Mouse (Mus musculus): ENCODE data around the gene Cebpg.

The Cebpg gene

DNA sequence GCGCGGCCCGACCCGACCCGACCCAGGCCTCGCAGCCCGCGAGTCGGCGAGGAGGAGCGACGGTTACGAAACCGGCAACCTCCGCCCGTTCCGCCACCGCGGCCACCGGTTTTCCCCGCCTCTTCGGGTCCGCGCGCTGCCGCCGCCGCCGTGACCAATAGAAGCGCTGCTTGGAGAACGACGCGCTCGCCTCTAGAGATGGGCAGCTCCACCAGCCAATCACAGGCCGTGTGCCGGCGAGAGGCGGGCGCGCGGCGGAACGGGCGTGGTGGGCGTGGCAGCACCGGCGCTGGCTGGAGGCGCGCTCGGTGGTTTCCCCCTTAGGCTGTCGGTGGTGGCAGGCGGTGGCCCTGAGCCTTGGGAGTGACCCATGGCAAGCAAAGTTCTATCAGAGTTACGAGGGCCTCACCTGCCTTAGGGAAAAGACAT is at the start of gene Cebpg:
Gene Cebpg, minus strand, starts transcription at position 138 of the 429 bp plus-strand sequence.
- DNase-seq (ENCODE audit: low read depth, low spot score), result peak; percentile 98

DNA sequence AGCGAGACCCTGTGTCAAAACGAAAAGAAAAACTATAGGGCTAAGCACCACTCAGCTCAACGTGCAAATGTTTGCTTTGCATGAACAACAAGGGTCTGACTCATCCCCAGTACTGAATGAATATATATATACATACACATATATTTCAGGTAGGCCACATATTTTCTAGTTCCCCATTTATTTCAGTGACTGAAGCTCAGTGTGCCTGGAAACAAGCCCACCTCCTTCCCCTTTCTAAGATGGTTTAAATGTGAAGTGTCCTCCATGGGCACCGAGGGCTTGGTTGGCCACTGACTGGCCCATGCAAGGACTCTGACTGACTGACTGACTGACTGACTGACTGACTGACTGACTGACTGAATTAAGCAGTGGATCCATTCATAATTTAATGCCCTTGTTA is 43.2 kb upstream of the Cebpg start:
- DNase-seq (ENCODE audit: low read depth, low spot score), result no peak

DNA sequence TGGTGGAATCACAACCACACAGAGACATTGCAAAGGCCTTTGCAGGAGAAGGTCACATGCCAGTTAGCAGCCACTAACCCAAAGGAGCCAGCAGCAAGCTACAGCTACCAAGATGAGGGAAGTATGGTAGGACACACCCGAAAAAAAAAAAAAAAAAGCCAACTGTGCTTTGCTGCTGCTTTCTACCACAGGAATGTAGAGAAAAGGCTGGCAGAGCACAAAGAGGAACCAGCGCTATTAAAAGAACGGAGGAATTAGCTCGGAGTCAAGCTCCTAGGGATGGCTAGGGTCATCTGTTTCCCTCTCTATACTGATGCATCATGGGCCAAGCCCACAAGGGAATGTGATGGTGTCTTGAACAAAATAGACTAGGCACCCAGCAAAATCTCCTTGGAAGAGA is 42.4 kb upstream of the Cebpg start:
- peak; percentile 31 for DNase-seq (ENCODE audit: low read depth, low spot score)

DNA sequence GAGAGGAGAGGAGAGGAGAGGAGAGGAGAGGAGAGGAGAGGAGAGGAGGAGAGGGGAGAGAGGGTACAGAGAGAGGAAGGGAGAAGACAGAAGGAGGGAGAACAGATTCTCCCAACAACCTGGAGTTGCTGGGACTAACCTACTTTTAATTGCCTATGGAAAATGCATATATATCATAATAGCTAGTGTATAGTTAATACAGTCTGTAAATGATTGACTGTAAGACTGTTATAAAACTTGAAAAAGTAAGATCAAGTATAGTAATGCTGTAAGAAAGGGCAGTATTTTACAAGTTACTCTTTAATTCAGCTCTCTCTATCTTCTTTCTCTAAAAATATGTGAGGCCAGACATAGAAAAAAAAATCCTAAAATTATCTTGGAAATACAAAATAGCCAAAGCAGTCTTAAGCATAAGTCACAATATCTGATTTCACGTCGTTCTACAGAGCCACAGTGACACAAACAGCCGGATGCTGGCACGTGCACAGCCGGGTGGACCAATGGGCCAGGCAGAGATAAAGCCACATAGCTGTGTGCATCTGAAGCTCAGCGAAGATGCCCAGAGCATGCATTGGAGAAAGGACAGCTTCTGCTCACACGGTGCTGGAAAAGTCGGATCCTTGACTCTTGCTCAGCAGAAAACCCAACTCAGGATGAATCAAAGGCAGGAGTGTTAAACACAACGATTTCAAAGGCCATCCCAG is 38.8 kb upstream of the Cebpg start:
- DNase-seq (ENCODE audit: low read depth, low spot score), result no peak

DNA sequence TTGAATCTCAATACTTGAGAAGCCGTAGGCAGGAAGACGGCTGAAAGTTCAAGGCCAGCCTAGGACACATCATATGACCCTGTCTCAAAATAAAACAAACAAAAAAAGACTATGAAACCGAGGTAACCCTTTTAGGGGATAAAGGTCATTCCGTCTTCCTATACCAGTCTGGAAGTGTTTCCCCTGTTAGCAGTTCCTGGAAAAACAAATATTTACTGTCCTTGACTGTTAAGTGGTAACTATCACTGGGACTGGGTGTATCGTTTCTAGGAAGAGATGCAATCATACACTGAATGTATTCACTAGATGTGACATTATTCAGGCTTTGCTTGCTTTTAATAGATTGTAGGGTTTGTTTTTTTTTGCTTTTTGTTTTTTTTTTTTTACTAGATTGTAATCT is 34.2 kb upstream of the Cebpg start:
- no peak for DNase-seq (ENCODE audit: low read depth, low spot score)

DNA sequence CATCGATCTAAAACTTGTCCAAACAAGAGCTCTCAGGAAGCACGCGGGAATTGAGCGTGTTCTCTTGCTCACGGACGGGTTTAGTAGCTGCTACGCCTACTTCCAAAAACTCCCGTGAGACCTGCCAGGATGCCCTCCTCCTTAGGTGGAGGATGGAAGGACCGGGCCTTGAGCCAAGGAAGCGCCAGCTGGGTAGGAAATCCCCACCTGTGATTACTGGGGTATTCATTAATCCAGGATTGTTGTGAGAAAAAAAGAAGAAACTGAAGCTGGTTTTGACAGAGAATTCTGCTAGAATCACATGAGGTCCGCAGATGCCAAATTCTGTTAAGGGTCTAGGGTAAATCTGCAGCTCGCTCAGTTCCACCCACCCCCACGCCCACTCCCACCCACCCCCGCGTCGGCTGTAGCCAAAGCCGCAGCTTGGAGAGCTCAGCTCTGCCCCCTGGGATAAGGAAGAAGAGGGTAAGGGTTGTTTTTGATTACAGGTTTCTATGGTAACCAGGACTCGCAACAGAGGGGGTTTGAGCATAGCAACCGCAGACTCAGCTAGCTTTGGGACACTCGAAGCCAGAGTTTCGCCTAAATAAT is 30.0 kb upstream of the Cebpg start:
- peak; percentile 62 for DNase-seq (ENCODE audit: low read depth, low spot score)

DNA sequence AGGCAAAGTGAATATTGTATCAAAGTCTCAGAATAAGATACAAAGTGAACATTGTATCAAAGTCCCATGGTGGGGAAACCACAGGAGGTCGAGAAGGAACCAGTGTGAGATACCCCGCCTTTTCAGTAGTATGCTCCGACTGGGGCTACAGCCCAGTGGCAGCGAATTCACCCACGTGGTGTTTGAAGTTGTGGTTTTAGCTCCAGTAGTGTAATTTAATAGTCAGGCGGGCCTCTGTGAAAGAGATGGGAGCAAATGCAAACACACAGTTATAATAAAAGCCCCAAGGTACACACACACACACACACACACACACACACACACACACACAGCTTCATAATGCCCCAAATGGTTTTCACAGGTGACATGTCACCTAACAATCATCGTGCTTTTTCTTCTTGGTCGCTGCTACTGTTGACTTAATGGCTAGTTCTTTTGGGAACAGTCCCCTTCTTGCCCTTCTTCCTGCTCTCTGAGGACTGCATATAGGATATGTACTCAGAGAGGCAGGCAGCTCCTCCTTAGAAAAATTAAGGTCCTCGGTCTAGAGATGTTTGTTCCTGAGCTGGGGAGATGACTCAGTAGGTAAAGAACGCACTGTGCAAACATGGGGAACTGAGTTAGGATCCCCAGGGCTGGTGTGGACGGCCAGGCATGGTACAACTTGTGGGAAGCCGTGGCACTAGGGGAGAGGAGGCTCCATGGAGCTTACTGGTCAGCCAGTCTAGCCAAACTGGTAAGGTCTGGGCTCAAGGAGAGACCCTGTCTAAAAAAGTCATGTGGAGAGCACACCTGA is 28.4 kb upstream of the Cebpg start:
- no peak for DNase-seq (ENCODE audit: low read depth, low spot score)

DNA sequence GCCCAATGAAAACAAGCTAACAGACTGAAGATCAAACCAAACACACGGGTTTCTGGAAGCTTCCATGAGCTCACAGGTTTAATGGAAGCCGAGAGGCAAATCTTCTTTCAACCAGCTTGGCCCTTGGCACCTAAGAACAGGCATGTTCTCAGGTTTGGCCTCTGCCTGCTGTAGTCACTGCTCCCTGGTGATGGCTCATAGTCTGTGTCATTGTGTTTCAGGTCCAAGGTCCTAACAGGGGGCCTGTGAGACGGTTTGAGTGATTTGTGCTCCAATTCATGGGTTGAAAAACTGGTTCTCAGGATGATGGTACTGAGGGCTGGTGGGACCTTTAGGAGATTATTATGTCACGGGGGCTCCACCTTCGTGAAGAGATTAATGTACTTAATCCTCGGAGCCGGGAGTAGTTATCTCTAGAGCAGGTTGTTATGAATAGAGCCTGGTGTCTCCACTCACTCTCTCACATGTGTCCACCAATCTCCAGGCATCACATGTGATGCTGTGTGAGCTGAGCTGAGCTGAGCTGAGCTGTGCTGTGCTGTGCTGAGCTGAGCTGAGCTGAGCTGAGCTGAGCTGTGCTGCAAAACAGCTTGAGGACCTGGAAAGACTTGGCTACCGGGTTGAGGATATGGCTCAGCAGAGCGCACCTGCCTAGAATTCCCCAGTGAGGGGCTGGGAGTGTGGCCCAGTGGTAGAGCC is 25.2 kb upstream of the Cebpg start:
- peak; percentile 23 for DNase-seq (ENCODE audit: low read depth, low spot score)

DNA sequence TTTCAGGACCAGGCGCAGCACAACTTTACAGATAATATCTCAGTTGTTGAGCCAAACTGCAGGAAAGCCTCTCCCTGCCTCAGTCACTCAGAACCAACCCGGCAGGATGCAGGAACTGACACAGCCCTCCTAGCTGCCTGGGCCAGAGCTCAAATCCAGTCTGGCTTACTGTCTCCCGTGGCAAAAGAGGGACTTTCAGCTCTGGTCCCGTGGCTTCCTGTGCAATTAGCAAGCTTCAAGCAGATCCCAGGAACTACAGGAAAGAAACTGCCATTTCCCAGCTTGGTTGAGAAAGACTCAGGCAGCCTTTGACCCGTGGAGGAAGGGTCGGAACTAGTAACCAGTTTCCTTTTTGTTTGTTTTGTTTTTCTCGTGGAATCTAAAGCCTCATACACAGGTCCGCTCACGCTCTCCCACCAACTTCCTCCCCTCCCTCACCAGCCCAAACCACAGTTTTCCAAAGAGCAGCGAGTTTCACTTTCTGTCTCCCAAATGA is 24.5 kb upstream of the Cebpg start:
- peak; percentile 10 for DNase-seq (ENCODE audit: low read depth, low spot score)

DNA sequence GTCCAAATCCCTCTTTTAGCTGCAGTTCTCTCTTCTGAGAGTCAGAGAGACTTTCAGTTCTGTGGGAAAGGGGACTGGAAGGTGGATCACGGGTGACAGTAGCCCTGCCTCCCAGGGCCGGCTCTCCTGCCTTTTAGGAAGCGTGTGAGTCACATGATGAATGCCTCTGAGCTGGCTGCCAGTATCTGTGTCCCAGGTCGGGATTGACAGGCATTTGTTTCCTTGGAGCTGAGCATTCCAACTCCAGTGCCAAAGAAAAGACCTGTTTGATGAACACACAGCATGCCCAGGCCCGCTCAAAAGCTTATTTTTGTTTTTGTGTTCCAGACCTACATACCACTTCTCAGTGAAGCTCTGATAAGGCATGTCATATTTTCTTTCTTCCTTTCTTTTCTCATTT is 20.3 kb upstream of the Cebpg start:
- peak; percentile 16 for DNase-seq (ENCODE audit: low read depth, low spot score)

DNA sequence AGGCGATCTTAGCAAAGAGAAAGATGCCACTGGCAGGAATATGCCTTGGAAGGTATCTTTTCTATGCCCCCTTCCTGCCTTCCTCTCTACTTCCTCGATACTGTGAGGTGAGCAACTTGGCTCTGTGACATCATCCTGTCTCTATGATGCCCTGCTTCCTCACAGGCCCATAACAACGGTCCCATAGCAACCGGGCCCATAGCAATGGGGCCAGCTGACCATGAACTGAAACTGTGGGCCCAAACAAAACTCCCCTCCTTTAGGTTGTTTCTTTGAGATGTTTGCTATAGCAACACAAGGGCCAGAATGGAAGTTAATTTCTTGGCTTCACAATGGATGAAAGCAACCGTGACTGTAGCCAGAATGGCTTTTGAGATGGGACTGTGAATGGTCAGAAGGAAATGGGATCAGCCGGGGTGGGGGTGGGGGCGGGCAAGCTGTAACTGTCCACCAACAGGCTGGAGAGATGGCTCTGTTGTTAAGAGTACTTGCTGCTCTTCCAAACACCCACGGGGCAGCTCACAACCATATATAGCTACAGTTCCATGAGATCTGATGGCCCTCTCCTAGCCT is 10.4 kb upstream of the Cebpg start:
- no peak for DNase-seq (ENCODE audit: low read depth, low spot score)

DNA sequence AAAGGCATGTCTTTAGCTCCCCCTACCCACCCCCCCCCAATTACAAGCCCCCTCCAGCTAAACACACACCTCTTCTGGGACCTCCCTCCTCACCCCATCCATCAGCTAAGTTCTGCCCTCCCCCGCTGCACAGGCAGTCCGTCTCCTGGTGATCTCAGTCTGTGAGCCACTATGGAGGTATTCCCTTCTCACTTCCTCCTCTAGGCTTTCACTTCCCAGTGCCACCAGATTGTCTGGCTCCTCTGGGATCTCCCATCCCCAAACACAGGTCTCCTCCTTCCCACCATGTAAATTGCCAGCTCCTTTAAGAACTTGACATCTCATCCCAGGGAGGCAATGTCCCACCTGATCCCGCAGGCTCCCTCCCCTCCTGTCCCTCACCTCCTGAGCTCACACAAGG is 9.6 kb upstream of the Cebpg start:
- DNase-seq (ENCODE audit: low read depth, low spot score), result no peak

DNA sequence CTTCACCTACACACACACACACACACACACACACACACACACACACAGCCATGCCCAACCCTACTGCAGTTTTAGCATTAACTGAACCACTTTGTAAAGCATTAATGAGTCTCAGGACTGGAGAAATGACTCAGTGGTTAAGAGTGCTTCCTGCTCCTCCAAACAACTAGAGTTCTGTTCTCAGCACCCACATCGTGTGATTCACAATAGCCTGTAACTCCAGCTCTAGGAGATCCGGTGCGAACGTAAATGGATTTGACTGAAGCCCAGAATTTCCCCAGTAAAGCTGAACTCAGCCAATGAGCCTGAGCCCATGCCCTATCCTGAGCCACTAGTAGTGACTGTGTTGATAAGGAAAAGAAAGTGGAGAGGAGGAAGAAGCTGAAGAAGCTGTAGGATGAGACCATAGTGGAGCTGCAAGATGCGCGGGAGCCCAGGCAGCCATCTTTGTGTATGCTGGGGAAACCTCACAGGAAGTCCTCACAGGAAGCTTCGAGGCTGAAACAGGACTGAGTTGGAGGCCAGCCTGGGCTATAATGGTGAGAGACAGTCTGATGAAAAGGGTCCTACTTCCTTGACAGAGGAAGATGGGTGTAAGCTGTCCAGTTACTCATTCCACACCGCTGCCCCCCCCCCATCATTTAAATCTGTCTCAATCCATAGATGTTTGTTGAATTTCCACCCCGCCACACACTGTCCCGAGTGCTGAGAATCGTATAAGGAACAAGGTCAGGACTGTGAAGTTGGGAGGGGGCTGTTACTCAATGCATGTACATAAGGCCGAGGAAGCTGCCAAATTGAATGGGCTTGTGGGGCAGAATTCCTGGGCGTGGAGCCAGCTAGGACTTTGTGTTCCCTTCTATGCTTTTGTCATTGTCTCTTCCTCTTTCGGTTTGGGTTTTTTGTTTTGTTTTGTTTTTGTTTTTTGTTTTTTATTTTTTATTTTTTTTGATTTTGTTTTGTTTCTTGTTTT is 8.2 kb upstream of the Cebpg start:
- peak; percentile 67 for DNase-seq (ENCODE audit: low read depth, low spot score)

DNA sequence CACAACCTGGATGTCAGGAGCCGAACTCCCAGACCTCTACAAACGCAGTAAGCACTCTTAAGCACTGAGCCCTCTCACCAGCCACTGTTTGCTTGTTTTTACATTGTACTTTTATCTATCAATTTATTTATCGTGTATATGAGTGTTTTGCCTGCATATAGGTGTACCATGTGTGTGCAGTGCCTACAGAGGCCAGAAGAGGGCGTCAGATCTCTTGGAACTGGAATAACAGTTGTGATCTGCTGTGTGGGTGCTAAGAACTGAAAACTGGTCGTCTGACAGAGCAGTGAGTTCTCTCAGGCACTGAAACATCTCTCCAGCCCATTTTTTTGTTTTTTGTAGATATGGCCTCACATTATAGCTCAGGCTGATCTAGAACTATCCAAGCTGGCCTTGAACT is 3.1 kb upstream of the Cebpg start:
- no peak for DNase-seq (ENCODE audit: low read depth, low spot score)

DNA sequence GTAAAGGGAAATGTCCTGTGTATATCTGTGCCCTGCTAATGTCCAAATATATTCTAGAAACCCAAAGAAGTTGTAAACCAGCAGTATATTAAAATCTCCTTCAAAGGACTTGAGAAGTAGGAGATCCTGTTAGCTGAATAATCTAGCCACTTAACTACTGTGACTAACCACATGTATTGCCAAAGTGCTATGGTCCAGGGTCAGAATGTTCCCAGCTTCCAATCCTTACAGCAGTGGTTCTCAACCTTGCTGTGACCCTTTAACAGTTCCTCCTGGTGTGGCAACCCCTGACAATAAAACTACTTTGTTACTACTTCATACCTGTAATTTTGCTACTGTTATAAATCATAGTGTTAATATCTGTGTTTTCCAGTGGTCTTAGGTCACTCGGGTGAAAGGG is 2.0 kb upstream of the Cebpg start:
- DNase-seq (ENCODE audit: low read depth, low spot score), result no peak

DNA sequence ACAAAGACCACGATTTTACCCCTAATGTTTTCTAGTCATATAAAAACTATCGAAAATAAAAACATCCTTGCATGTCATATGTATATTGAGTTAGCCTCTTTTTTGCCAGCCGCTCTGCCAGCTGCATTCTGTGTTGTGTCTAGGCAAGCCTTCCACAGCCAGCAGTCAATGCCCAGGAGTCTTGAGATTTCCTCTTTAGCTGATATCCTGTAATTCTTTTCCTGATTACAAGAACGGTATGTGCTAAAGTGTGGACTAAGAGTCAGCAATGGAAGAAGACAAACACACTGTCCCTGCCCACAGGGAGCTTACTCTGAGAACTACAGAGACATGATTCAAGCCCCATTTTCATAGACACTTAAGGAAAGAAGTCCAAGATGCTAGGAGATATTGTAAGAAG is 1.2 kb upstream of the Cebpg start:
- DNase-seq (ENCODE audit: low read depth, low spot score), result no peak

DNA sequence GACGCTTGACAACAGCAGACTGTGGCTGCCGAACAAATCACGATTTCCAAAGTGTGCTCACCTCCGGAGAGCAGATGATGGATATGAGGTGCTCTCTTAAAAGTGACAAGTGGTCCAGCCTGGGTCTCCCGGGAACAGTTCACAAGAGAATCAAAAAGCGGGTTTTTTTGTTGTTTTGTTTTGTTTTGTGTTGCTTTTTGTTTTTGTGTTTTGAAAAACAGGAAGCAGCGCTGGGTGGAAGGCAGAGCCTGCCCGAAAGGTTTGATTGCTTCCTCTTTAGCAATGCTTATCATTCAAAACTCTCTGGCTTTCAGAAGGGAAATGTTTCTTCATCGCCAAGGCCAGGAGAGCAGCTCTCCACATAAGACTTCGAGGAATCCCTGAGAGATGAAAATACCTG is 626 bp upstream of the Cebpg start:
- no peak for DNase-seq (ENCODE audit: low read depth, low spot score)

DNA sequence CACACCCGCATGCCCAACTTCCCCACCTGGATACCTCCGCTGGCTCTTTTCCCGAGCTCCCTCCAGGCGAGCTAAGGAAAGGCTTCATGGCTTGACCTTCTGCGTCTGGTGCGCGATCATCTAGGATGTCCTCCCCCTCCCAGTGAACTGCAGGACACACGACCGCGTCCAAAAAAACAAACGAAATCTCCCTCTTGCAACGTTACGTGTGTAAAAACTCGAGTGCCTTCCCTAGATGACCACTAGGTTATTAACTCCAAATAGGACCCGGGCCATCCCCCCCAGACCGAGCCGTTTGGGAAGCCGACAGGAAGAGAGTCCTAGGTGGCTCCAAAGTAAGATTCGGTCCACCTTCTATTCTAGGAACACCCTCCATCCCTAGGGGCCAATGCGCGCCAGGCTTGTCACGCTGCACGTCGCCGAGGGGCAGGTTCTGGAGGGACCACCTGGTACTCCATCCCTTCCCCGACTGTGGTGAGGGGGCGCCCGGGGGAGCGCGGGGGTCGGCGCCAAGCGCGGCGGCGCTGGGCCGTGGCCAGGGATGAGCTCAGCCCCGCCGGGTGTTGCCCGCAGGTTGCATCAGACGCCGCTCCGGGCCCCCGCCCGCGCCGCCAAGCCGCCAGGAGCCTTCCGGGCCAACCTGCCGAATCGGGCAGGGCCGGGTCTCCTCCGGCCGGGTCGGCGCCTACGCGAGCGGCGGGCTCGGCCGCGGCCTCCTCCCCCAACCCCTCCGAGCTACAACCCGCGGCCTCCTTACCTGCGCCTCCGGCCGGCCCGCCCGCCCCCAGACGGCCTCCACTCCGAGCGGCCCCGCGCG is 546 bp downstream of the Cebpg start:
- DNase-seq (ENCODE audit: low read depth, low spot score), result peak; percentile 76

DNA sequence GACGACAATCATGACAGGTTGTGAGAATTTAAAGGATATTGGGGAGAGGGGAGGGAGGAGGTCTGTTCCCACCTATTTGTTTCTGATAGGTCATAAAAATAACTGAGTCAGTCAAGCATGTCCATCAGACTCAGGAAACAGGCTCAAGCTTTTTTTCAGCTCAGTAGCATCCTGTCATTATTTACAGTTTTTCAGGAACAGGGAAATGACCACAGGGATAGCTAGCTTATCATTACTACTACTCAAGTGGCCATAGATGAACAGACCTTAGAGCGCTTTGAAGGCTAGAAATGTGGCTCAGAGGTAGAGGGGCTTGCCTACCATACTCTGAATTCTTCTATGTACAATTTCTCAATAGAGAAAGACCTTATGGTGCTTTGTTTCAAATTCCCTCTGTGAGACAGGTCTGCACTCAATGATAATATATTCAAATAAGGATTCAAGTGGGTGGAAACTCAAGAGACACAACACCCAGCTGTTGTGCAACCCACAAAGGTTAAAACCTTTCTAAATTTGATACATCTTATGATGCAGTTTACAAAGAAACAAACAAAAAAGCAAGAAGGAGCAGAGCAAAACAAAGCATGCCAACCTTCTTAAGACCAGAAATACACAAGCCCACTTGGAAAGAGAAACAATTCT is 1.3 kb downstream of the Cebpg start:
- no peak for DNase-seq (ENCODE audit: low read depth, low spot score)

Measured in brain, adult 2 months (tissue).